Mouse (Mus musculus): ENCODE measurements around the gene Pphln1.
"Not testable (repeated sequence)": the region's sequence is repeated elsewhere in the genome, so short reads cannot be mapped to it uniquely, and the experiment has no call there.

The Pphln1 gene

DNA sequence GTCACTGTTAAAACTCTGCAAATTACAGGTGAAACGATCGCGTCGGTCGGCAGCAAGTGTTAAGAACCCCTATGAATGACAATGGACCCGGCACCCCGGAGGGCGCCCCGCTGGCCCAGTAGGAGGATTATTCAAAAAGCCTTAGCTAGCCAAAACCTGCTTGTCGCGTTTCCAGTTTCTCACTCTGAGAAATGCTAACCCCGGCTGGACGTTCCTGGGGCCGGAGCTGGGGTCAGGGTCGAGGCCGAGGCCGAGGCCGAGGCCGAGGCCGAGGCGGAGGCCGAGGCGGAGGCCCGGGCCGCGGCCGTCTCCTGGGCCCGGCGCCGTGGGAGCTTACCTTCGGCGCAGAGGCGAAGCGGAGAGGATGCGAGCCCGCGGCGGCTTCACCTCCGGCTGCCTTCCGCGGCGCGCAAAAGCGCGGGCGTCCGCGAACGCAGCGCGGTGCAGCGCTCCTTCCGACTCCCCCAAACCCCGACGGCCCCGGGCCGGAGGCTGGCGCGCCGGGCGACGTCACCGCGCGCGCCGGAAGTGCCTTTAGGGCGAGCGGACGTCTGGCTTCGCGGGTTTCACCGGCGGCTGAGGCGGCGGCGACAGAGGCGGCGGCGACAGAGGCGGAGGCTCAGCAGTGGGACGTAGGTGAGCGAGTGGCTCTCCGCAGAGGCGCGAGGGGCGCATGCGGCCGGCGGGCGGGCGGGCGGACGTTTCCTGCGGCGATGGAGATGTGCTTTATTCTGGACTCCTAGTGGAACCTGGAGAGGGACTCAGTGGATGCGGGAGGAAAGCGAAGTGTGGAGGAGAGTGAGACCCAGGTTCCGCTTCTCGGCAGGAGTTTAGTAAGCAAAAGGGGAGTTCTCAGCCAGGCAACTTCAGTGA, at the start of gene Pphln1, which contains the start of gene Zcrb1:
Pphln1 (plus strand) TSS at position 525 of the 873 bp plus-strand sequence.
Zcrb1 (minus strand) TSS at position 509 of the 873 bp plus-strand sequence.
- peak; percentile 56 to 73 for DNase-seq (ENCODE audit: low read depth in 1 of 2, low spot score in 2 of 2)

DNA sequence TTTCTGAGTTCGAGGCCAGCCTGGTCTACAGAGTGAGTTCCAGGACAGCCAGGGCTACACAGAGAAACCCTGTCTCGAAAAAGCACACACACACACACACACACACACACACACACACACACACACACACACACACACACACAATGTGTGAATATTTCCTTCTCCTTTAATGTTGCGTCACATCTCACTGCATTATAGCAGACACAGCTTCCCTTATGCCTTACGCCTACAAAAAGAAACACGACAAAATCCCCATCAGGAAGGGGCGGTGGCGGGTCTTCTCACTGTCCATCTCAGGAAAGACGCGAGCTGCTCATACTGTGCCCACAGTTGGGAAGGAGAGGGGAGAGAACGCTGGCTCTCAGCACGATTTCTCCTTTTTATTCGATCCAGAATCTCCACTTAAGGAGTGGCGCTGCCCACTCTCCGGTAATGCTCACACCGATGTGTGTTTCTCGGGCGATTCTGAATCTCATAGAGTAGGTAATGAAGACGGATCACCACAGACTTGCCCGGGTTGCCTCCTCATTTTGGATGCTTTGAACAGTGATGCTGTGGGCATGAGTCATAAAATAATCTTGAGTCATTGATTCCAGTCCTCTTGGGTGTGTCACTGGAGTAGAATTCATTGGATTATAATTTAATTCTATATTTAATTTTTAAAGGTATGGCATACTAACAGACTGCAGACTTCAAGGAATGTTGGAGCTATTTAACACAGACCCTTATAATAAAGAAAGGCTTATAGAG, 39.6 kb upstream of the Pphln1 start:
- no peak for DNase-seq (ENCODE audit: low read depth in 1 of 2, low spot score in 2 of 2)

DNA sequence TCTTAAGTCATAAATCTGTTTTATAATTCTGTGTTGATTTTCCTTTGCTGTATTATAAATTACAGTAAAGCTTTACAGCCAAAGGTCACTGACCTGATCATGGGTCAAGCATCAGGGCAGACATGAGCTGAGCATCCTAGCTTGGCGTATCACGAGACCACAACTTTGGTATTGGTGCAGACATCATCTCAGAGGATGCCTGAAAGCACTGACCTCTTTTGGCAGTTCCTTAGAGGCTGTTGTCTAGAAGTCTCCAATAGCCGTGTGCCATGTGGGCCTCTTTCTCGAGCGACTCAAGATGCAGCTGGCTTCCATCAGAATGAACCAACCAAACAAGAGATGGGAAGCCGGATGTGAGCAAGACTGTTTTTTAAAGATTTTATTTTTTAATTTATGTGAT, 32.6 kb upstream of the Pphln1 start:
- DNase-seq (ENCODE audit: low read depth in 1 of 2, low spot score in 2 of 2): no peak

DNA sequence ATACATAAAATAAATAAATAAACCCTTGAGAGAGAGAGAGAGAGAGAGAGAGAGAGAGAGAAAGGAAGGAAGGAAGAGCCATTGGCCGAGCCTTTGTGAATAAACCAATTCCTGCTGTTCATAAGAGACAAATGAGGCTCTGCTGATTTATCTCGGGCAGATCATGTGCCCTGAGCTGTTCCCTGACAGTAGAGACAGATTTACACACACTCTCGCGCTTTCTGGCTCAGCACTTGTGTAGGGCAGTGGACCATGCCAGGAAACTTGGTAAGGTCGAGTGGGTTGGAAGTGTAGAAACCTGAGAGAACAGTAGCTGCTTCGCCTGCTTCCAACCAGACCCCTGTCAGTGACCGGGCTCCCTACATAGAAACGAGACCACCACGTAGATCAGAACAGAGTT, 29.6 kb upstream of the Pphln1 start:
- DNase-seq (ENCODE audit: low read depth in 1 of 2, low spot score in 2 of 2): no peak

DNA sequence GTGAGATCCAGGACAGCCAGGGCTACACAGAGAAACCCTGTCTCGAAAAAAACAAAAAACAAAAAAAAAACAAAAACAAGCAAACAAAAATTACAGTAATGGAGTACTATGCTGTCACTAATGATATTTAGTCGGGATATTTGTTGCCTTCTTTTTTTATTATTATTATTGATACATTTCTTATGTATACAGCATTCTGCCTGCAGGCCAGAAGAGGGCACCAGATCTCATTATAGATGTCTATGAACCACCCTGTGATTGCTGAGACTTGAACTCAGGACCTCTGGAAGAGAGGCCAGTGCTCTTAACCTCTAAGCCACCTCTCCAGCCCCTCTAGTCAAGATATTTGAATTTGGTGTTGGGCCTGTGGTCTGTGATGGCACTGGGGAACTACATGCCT, 26.3 kb upstream of the Pphln1 start:
- no peak for DNase-seq (ENCODE audit: low read depth in 1 of 2, low spot score in 2 of 2)

DNA sequence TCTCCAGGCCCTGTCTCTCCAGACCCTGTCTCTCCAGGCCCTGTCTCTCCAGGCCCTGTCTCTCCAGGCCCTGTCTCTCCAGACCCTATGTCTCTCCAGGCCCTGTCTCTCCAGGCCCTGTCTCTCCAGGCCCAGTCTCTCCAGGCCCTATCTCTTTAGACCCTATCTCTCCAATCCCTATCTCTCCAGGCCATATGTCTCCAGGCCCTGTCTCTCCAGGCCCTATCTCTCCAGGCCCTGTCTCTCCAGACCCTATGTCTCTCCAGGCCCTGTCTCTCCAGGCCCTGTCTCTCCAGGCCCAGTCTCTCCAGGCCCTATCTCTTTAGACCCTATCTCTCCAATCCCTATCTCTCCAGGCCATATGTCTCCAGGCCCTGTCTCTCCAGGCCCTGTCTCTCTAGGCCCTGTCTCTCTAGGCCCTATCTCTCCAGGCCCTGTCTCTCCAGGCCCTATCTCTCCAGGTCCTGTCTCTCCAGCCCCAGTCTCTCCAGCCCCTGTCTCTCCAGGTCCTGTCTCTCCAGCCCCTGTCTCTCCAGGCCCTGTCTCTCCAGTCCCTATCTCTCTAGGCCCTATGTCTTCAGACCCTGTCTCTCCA, 25.5 kb upstream of the Pphln1 start:
- not testable (repeated sequence) for DNase-seq (ENCODE audit: low read depth in 1 of 2, low spot score in 2 of 2)

DNA sequence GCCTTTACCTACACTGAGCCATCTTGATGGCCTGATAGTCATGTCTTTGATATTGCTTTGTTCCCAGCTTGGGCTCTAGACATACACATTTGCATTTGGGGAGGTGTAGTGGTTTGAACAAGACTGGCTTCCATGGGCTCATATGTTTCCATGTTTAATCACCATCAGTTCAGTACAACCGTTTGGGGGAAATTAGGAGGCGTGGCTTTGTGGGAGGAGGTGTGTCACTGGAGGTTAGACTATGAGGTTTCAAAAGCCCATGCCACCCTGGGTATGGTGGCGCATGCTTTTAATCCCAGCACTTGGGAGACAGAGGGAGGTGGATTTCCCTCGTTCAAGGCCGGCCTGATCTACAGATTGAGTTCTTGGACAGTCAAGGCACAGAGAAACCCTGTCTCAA, 22.5 kb upstream of the Pphln1 start:
- no peak for DNase-seq (ENCODE audit: low read depth in 1 of 2, low spot score in 2 of 2)

DNA sequence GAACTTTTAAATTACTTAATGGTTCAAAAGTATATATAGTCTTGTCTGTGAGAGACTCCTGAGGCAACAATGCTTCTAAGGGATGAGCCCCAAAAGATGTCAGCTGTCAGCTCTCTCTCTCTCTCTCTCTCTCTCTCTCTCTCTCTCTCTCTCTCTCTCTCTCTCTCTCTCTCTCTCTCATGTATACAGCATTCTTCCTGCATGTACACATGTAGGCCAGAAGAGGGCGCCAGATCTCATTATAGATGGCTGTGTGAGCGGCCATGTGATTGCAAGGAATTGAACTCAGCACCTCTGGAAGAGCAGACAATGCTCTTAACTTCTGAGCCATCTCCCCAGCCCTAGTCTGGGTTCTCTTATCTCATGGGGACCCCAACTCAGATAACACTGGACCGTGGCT, 19.0 kb upstream of the Pphln1 start:
- DNase-seq (ENCODE audit: low read depth in 1 of 2, low spot score in 2 of 2): no peak

DNA sequence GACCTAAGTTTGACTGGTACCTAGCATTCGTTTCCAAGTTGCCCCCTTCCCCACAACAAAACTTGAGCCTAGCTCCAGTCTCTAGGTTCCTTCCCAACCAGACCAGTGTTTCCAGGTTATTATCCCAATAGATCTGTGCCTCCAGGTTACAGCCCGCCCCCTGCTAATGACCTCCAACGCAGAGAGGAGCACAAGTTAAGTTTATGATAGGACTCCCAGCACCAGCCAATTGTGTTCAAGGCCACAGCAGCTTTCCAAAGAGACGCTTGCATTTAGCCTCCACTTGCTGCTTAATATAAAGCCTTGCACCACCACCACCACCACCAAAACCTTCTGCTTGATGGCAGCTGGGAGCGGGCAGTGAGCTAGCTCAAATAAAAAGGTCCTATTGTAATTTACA, 16.8 kb upstream of the Pphln1 start:
- no peak for DNase-seq (ENCODE audit: low read depth in 1 of 2, low spot score in 2 of 2)

DNA sequence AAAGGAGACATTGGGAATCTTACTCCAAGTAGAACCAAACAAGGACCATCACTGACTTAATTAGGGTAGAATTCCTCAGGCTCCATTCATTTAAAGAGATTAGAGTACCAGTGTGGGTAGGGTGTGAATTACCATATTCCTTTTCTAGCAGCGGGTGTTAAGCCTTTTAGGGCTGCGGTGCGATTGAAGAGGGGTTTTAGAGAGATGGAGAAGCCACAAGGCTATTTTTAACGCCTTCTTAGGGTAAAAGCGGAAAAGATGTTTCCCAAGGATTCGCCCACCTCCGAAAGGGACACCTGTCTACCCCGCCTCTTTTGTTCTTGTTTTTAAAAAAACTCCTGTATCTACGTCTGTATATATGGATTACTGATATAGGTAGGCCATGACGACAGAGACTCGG, 881 bp upstream of the Pphln1 start:
- DNase-seq (ENCODE audit: low read depth in 1 of 2, low spot score in 2 of 2): no peak

DNA sequence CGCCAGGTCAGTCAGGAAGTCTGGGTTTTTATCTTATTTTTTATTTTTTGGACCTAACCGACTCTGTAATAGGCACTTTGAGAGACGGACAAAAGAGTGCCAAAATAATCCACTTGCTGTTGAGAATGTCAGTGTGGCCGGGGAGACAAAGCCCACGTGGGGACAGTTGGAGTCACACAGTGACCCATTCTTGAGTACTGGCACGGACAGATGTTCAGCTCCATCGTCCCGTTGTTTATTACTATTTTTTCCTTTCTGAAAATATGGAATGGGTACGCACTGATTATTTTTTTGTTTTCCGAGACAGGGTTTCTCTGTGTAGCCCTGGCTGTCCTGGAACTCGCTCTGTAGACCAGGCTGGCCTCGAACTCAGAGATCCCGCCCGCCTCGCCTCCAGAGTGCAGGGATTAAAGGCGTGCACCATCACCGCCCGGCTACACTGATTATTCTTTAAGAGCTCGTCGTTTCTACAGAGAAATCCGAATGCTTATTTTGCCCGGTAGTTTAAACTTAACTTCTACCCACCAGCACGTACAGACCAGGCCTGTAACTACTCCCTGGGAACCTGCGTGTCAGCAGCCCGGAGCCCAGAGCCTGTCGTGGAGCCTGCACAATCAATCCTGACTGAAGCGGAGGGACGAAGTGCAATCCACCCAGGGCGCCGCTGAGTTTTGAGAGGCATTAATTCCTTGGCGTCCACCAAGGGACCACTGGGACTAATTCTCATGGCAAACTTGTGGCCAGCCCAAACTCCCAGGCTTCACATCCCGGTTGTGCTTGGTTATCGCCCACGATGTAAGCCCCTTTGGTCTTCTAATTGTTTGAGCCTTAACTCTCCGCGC, 770 bp downstream of the Pphln1 start:
- no peak for DNase-seq (ENCODE audit: low read depth in 1 of 2, low spot score in 2 of 2)

DNA sequence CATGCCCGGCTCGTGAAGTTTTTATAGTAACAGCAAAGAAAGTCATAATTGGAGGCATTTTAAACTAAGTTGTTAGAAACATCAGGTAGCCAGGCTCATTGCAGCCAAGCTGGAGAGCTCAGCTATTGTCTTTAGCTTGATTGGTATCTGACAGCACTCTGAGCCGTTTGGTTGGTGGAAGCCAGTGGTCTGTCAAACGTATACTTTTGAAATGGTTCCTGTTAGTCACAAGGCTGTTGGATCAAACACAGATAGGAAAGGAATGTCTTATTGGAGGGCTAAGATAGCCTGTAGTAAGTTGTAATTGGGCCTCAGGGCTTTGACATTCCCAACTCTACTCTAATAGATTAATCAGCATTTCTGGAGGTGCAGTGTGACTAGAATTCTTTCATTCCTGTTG, 3.3 kb downstream of the Pphln1 start:
- no peak for DNase-seq (ENCODE audit: low read depth in 1 of 2, low spot score in 2 of 2)

DNA sequence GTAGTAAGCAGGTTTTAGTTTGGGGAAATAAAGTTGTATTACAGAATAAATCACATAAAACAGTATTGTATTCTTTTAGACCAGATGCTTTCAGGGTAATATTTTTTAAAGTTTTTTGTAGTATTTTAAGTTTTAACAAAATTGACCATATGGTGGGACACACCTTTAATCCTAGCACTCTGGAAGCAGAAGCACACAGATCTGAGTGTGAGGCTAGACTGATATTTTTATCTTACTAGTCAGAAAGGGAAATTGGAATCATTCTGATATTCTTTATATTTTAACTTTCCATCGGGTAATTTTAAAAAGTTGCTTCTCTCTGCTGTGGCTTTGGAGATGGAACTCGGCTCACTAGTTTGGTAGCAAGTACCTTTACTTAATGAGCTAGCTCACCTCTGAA, 4.6 kb downstream of the Pphln1 start:
- DNase-seq (ENCODE audit: low read depth in 1 of 2, low spot score in 2 of 2): no peak

DNA sequence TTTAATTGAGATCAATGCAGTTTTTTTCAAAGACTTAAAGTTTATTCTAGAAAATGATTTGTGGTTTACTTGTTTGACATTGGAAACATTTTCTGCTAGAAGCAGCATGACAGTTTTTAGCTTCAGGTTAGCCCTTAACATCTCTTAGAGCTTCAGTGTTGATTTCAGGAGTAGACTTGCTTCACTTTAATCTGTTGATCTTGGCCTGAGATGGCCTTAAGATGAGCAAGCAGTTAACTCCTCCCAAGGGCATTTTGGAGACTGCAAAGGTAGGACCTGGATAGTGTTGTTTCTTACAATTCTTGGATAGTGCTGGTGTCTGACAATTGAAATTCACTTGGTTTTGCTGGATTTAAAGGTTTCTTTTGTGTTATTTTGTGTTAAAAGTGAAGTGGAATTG, 6.7 kb downstream of the Pphln1 start:
- DNase-seq (ENCODE audit: low read depth in 1 of 2, low spot score in 2 of 2): no peak

DNA sequence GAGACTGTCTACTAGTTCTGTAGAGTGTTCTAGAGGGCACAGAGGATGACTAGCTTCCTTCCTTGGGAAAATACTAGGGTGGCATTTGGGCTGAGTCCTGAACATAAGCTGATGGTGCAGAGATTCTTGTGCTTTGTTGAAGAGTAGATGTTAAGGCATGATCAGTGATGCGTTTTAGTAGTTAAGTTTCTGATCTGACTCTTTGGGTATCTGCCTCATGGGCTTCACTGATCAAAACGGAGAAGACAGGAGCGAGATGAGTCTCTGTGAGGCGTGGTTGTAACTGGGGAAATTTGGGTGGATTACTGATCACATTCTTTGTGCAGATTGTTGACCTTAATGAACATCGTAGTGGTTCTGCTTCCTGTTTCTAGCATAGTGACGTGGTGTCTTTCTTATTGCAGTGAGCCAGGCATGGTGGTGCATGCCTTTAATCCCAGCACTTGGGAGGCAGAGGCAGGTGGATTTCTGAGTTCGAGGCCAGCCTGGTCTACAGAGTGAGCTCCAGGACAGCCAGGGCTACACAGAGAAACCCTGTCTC, 7.4 kb downstream of the Pphln1 start:
- no peak for DNase-seq (ENCODE audit: low read depth in 1 of 2, low spot score in 2 of 2)

DNA sequence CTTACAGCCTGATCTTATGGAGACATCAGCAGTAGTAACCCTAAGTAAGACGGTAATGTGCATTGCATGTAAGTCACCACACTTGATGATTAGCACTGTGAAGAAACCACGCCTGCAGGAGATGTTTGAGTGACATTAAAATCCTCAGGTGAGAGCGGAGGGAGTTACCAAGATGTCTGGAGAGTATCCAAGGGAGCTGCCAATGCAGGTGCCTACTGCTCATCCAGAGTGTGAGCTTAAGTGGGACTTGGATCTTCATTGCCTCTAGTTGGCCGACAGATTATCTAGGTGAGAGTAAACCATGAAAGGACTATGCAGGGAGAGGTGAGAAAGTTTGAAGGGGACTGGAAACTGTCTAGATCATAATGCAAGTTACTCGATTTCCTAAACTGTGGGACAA, 8.3 kb downstream of the Pphln1 start:
- no peak for DNase-seq (ENCODE audit: low read depth in 1 of 2, low spot score in 2 of 2)

DNA sequence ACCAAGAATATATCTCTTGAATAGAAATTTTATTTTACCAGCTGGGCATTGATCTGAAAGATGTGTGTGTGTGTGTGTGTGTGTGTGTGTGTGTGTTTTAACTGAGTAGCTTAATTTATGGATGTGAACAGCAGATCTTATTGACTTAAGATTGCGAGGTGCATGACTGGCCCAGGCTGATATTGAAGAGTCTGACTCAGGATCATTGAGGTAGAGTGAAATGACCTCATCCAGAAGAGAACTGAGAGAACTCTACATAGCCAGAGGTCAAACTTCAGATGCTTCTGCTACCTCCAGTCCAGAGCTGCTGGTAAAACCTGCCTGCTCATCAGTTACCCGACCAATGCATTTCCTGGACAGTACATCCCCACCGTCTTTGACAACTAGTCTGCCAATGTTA, 14.3 kb downstream of the Pphln1 start:
- DNase-seq (ENCODE audit: low read depth in 1 of 2, low spot score in 2 of 2): no peak

DNA sequence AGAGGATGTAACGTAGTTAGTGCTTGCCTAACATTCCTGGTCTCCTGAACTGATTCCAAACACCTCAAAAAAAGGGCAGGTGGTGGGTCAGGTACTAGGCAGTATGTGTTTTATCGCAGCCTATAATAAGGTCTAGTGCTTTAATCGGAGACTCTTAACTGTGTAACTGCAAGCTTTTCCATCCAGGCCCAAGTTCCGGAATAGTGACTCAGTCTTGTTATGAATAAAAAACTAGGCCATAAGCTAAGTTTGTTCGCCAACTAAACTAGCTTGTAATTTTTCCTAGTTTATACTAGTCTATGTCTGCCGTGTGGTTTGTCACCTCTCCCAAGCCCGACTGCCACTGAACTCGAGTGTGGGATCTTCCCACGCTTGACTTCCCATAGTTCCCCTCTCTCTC, 16.3 kb downstream of the Pphln1 start:
- DNase-seq (ENCODE audit: low read depth in 1 of 2, low spot score in 2 of 2): no peak

DNA sequence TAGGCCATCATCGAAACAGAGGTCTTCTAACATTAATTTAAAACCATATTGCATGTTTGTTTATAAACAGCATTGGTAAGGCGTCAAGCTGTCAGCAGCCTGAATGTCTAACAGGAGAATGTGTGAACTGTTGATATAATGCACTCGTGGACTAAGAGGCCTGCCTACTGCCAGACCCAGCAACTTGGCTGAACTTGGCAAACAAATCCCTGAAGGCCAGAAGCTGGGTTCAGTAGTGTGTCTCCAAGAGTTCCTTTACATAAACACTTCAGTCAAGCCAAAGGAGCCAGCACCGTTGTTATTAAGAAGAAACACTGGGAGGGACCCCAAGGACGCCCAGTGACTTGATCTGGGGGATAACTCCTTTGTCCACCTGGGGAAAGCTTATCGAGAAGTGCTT, 18.1 kb downstream of the Pphln1 start:
- no peak for DNase-seq (ENCODE audit: low read depth in 1 of 2, low spot score in 2 of 2)

DNA sequence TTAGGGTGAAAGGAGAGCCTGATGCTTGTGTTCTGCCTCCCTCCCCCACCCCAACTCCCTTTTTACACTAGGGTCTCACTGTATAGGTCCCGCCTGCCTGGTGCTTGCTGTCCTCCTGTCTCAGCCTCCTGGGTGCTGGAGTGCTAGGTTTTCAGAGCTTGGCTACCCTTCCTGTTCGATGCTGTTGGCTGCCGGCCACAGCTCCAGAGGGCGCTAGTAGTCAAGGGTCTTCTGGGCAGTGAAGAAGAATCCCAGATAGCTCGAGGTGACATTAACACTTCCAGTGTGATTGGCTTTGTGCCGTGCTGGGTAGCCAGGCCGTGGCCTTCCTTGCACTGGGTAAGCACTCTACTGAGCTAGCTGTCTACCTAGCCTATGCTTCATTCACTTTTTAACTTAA, 22.4 kb downstream of the Pphln1 start:
- no peak for DNase-seq (ENCODE audit: low read depth in 1 of 2, low spot score in 2 of 2)

DNA sequence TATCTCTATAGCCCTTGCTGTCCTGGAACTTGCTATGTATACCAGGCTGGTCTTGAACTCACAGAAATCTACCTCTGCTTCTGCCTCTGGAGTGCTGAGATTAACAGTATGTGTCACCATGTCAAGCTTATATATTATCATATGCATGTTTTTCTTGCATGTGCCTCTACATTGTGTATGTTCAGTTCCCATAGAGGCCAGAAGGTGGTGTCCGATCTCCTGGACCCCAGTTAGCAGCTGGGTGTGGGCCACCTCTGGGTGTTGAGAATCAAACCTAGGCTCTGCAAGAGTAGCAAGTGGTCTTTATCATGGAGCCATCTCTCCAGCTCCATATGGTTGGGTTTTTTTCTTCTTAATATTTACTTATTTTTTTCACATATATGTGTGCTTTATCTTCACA, 24.4 kb downstream of the Pphln1 start:
- no peak for DNase-seq (ENCODE audit: low read depth in 1 of 2, low spot score in 2 of 2)

All from monocyte, adult 2 months (primary cell).